Mouse (Mus musculus) olfactory bulb, adult 2 months (tissue): ENCODE measurements around the gene Lgi2.

Source experiments
- CTCF ChIP-seq: fragments of 200-500 bp; IDR thresholded peaks from 2 replicates; pipeline ENCODE4 v1.5.1; 2012; ENCODE audit warnings: low read depth, mild to moderate bottlenecking, low read length, moderate library complexity; ENCODE audit not compliant: insufficient read depth
- POLR2A ChIP-seq: fragments of 200-500 bp; IDR thresholded peaks from 2 replicates; pipeline ENCODE4 v1.6.1; 2012; ENCODE audit warnings: mild to moderate bottlenecking, low read depth, low read length, moderate library complexity; ENCODE audit not compliant: insufficient read depth

- TF ChIP-seq CTCF: no peak
- TF ChIP-seq POLR2A: no peak
Measured at GRCm38 (mm10) chr5:52491496-52491895, 74.8 kb downstream of the Lgi2 start.
